Mouse (Mus musculus) left cerebral cortex, postnatal 14 days (tissue): ENCODE data around the gene Antxrl. TPM values are rescaled to one million over a fixed set of nuclear protein-coding genes. Genes with fewer than 3 reads are reported as not detected.

ENCODE experiments used
- DNase-seq, 2 experiments: peaks; one replicate each; pipeline ENCODE4 v3.0.0; 2021 to 2022; ENCODE audit warnings: low spot score in 2 of 2, mixed read lengths in 1 of 2
- intact Hi-C: fragments of 180-260 bp; cut with DNase I; formaldehyde crosslinking; loops from one replicate; pipeline ENCODE4 v1.15.1; 2025
- total RNA-seq, 2 experiments: library from RNA; stranded (reverse); gene quantifications; 2 replicates each; pipeline ENCODE4 v1.2.3; 2021

Antxrl gene
- total RNA-seq, 2 experiments from 2014 or later = not detected

DNA sequence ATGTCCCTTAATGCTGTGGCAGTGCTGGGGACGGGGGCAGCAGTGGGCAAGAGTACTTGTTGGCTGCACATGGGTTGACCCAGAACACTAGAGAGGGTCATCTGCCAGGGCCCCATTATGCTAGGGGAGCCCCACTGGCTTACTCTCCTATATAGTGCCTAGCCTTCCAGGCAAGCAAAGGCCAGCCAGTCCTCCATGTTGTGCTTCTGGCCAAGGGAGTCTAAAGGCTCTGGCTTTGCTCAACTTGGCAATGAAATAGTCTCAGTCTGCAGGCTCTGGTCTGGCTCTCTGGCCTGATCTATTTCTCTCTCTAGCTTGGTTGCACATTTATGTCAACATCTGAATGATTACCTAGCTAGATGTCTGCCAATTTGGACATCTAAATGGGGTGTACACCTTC is 40.3 kb downstream of the Antxrl start:
- intact Hi-C loops = no loop called here

GRCm38 (mm10) chr14:34096161-34096560 is 43.7 kb downstream of the Antxrl start:
- DNase-seq = no peak
- intact Hi-C loops = no loop called here

More for the DNA sequence above, 40.3 kb downstream of the Antxrl start:
- no peak for DNase-seq

GRCm38 (mm10) chr14:34102601-34103000 is 50.1 kb downstream of the Antxrl start, which contains the start of gene A630023A22Rik:
A630023A22Rik (minus strand) TSS chr14:34102754.
- DNase-seq = no peak
- intact Hi-C loops = no loop called here

- intact Hi-C loops = no loop called here
- no peak for DNase-seq
These were observed 51.3 kb downstream of the Antxrl start for GRCm38 (mm10) chr14:34103855-34104254.

GRCm38 (mm10) chr14:34104892-34105291 is 52.4 kb downstream of the Antxrl start:
- DNase-seq = peak; percentile 46 to 62
- intact Hi-C loops = loop anchor here (1.0 kb wide), 1 partner anchor 25 kb away; no protein-coding TSS in a partner anchor

DNA sequence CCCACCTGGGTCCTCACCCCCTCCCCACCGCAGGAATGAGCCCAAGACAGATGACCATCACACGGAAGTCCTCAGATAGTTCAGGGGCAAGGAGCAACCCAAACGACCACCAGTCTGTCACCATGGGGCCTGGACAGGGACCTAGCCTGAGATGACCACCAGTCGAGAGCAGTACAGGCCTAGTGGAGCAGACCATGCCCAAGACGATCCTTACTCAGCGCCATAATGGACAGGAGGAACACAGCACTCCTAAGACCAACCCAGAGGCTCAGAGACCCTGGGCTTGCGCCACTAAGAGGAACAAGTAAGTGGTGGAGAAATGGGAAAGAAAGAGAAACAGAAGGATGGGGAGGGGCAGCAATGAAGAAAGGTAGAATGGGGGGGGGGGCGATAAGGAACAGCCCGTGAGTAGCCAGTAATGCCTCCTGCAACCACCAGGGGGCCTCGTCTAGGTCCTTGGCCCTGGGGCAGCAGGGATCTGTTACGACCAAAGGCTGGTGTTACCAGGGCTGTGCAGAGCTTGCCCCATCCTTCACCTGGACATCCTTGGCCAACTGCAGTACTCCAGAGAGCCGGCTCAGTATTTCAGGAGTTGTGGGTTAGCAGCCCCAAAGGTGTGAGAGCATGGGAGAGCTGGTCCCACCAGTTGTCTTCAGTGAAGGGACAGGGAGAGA is 54.0 kb downstream of the Antxrl start:
- intact Hi-C loops = no loop called here
- DNase-seq = no peak

DNA sequence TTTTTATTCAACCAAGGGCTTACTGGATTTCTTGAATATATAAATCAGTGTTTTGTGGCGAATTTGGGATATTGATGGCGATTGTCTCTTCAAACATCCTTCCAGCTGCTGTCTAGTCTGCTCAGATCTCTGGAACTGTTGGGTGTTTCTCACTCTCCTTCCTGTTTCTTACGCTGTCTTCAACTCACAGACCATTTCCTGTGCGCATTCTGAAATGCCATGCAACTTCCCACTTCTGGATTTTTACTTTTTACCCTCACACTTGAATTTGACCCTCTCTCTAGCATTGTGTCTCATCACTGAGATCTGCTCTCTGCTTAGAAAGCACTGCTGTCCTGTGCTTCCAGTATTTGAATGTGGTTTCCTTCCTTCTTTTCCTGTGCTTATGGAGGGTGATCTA is 55.1 kb downstream of the Antxrl start:
- no peak for DNase-seq
- intact Hi-C loops = no loop called here

- no peak for DNase-seq
- intact Hi-C loops = no loop called here
These were observed 61.8 kb downstream of the Antxrl start for GRCm38 (mm10) chr14:34114311-34114710.

- no peak for DNase-seq
- intact Hi-C loops = no loop called here
These were observed 66.7 kb downstream of the Antxrl start for GRCm38 (mm10) chr14:34119046-34119723.

DNA sequence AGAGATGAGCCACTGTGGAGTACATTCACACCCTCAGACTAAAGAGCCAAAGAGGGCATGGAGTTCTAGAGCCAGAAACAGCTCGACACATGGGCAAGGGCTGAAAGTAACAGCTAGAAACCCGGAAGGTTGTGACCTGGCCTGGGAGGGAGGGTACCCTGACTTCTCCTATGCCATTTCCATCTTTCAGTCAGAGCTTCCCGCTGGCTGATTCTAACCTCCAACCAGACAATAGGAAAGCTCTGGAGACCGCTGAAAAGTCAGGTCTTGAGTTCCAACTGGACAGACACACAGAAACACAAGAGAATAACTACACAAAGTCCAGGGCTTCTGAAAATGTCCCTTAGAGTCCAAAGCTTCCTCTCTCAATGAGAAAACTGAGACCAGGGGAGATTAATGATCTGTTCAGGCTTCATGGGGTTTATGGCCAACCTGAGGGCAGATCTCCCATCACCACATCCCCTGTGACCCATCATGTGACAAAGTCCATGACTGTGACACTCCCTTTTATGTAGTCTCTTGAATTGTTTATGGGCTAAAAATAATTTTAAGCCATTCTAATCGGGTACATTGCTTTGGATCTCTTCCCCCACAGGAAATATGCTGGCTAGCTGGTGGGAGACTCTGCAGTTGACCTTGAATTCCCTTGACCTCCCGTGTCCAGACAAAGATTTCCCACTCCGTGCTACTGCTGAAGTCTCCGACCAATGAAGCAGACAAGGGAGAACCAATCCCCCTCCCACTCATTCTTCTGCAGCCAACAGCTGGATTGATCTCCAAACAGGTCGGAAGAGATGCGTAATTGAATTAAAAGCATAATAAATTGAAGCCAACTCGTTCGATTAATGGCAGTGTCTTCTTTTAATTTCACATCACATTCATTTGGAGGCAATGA is 67.8 kb downstream of the Antxrl start:
- intact Hi-C loops = no loop called here
- DNase-seq = no peak

- intact Hi-C loops = no loop called here
- DNase-seq = no peak
These were observed 68.4 kb downstream of the Antxrl start for GRCm38 (mm10) chr14:34120923-34121351.

GRCm38 (mm10) chr14:34121691-34122090 is 69.2 kb downstream of the Antxrl start:
- no peak for DNase-seq
- intact Hi-C loops = no loop called here

Other genes with a start within 250 kb of the Antxrl start
- gene Gdf10, start 129.1 kb upstream of the Antxrl start, total RNA-seq = 1 to 10 TPM; 5.4 to 5.6 TPM
- gene Gdf2, start 111.7 kb upstream of the Antxrl start, total RNA-seq = not detected
- gene Rbp3, start 98.7 kb upstream of the Antxrl start, total RNA-seq = not detected
- gene Zfp488, start 73.9 kb upstream of the Antxrl start, total RNA-seq = 1 to 10 TPM; 4.8 to 5.9 TPM
- gene Gm30083, start 37.5 kb upstream of the Antxrl start, total RNA-seq = not detected
- not detected for gene Gm5460, start 35.9 kb upstream of the Antxrl start, total RNA-seq
- gene Anxa8, start 33.3 kb downstream of the Antxrl start, total RNA-seq = under 1 TPM; 0.76 to 0.97 TPM
- not detected for gene A630023A22Rik, start 50.0 kb downstream of the Antxrl start, total RNA-seq
- not detected for gene Npy4r, start 99.8 kb downstream of the Antxrl start, total RNA-seq
- gene Gprin2, start 148.9 kb downstream of the Antxrl start, total RNA-seq = 1 to 10 TPM; 1.7 to 2.7 TPM
- 1 to 10 TPM in 1 of 2 experiments, under 1 TPM in 1; 0.83 to 1.4 TPM for gene Syt15, start 166.9 kb downstream of the Antxrl start, total RNA-seq